Mouse (Mus musculus): ENCODE measurements at regions not wholly inside any gene's neighbourhood (a gene's known extent, or its start where the extent isn't known, plus 50 kb on each side); places are given as distances from the start of the nearest gene placed in this dataset.

DNA sequence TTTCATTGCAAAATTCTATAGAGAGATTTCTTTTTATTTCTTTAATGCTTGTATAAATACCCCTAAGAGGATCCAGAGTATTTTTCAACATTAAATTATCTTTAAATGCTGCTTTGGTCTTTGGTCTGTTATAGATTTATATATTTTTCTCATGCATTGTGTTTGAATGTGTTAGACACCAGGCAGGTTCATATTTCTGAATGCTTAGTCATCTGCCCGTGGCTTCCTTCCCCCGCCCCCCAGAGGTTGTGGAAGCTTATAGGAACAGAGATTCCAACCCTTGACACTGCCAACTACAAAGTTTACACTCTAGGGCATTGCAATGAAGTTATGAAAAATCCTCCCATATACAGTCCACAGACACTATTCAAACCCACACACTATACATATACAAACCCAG is 1066.6 kb downstream of the Efnb2 start:
- DNase-seq = no peak

DNA sequence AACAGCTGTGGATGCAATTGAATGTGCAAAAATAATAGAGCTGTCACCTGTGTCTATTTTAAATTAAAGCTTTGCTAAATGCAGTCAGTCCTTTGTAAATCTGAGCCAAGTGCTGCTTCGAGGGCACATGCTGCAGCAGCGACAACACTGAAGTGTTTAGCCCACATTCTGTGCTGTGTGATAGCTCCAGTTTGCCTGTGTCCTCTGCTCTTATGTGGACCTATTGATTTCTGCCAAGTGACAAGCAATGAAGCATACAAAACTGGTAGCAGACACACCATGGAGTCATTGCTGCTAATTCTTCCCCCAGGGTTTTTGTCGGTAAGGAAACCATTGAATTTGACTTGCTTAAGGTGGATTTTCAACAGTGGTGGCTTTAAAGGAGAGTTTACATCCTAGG is 1085.4 kb downstream of the Efnb2 start:
- DNase-seq = no peak

DNA sequence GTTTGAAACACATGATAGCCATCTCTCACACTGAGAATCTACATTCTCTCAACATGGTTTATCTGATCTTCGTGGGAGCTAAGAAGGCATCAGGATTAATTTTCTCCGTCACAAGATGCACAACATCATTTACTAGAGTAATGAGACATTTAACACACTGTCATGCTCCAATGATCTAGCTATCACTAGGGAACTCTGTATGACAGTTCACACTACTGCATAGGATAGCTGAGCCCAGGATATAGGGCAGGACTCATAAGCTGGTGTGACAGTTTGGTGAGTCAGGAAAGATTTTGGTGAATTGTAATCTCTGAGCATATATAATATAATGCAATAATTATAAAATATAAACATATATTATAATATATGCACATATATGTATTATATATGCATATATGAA is 1100.4 kb downstream of the Efnb2 start:
- DNase-seq = no peak

DNA sequence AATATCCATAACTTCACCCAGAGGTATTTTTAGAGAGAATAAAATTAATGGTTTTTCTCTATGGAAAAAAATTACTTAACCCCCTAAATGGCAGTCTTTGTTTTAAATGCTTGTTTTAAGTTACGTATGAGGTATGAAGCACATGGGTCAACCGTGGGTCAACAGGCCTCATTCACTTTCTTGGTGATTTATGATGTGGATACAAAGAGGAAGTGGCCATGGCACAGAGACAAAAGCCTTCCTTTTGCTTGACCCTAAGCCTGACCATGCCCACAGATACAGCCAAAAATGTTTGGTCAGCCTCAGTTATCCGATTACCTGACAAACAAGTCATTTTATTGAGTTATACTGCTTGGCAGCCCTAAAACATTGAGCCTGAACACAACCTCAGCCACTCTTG is 1106.3 kb downstream of the Efnb2 start:
- DNase-seq = peak; percentile 9

All from kidney, postnatal 10 days (tissue).